Mouse (Mus musculus): Measurements from ENCODE around the gene Prr36. TPM values are rescaled to one million over a fixed set of nuclear protein-coding genes. Genes with fewer than 3 reads are reported as not detected.

Prr36 gene
- polyA plus RNA-seq, 2 experiments: 0.17 to 0.22 TPM

GRCm38 (mm10) chr8:4188605-4189004, 28.7 kb downstream of the Prr36 start:
- no peak for DNase-seq (ENCODE audit: low read depth in 3 of 3, low spot score in 3 of 3)
- H3K9ac ChIP-seq (replicated peaks): peak overlapping the region; percentile 44
- no peak for TF ChIP-seq CTCF (IDR thresholded peaks at IDR 0.05; ENCODE audit: low read depth)
- no peaks in the 10 kb centered on the region for H3K27me3 ChIP-seq (ENCODE audit: control insufficient read depth, insufficient read depth, low read length)
- peak; percentile 70; the same call in 1 of the 2 replicates for ATAC-seq (ENCODE audit: insufficient read depth)
- H3K4me1 ChIP-seq (replicated peaks; ENCODE audit: control insufficient read depth in 2 of 2, insufficient read depth in 2 of 2, low read length in 1 of 2): peaks cover 18 to 28% of the 10 kb centered on the region in 2 experiments
- H3K4me2 ChIP-seq (ENCODE audit: low read depth): peak overlapping the region; percentile 59
- no peak overlapping the region for H3K4me3 ChIP-seq (ENCODE audit: insufficient read depth in 1 of 2, low read depth in 2 of 2, low read length in 2 of 2)
- peak overlapping the region; percentile 62 for H3K27ac ChIP-seq
- peaks cover 3% of the 10 kb centered on the region for H3K36me3 ChIP-seq (replicated peaks; ENCODE audit: control insufficient read depth, insufficient read depth, low read depth)
- no peaks in the 10 kb centered on the region for H3K9me3 ChIP-seq (ENCODE audit: control insufficient read depth, low read length)

DNA sequence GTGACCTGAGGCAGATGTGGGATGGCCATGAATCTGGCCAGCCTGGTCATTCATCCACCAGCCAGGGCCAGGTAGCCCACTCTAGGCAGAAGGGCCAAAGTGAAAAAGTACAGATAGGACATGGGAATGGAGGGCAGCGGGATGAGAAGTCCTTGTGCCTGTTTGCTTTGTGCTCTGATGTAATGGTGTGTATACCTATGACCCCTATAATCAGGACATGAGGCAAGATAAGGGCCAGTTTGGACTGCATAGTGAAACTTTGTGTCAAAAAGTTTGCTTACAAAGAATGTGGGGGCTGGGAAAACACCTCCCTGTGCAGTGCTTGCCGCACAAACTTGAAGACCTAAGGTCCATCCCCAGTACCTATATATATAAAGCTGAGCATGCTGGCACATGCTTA, 31.1 kb downstream of the Prr36 start:
- ATAC-seq (ENCODE audit: insufficient read depth) (no peak), DNase-seq (ENCODE audit: low read depth in 3 of 3, low spot score in 3 of 3) (peak in 1 of 3 experiments; percentile 18)
- TF ChIP-seq EP300 (IDR thresholded peaks at IDR 0.05; ENCODE audit: low read depth) (no peak), CTCF (IDR thresholded peaks at IDR 0.05; ENCODE audit: low read depth) (no peak)
- Histone ChIP-seq H3K4me2 (ENCODE audit: low read depth) (no peak overlapping the region), H3K4me1 (replicated peaks; ENCODE audit: control insufficient read depth in 2 of 2, insufficient read depth in 2 of 2, low read length in 1 of 2) (peaks cover 18 to 23% of the 10 kb centered on the region in 2 experiments), H3K4me3 (ENCODE audit: insufficient read depth in 1 of 2, low read depth in 2 of 2, low read length in 2 of 2) (no peak overlapping the region), H3K27ac (no peak overlapping the region), H3K9ac (replicated peaks) (no peak overlapping the region), H3K9me3 (ENCODE audit: control insufficient read depth, low read length) (no peaks in the 10 kb centered on the region), H3K36me3 (replicated peaks; ENCODE audit: control insufficient read depth, insufficient read depth, low read depth) (peaks cover 3% of the 10 kb centered on the region), H3K27me3 (ENCODE audit: control insufficient read depth, insufficient read depth, low read length) (no peaks in the 10 kb centered on the region)
- WGBS (ENCODE audit: insufficient replicate concordance): 69% methylated on average over 2 of the region's 2 CpGs

- WGBS (ENCODE audit: insufficient replicate concordance): 71% methylated on average over 8 of the region's 8 CpGs
- TF ChIP-seq CTCF (IDR thresholded peaks at IDR 0.05; ENCODE audit: low read depth): no peak
- TF ChIP-seq EP300 (IDR thresholded peaks at IDR 0.05; ENCODE audit: low read depth): no peak
- no peak overlapping the region for H3K27ac ChIP-seq
- peaks cover 3% of the 10 kb centered on the region for H3K36me3 ChIP-seq (replicated peaks; ENCODE audit: control insufficient read depth, insufficient read depth, low read depth)
- H3K9ac ChIP-seq (replicated peaks): no peak overlapping the region
- no peaks in the 10 kb centered on the region for H3K9me3 ChIP-seq (ENCODE audit: control insufficient read depth, low read length)
- DNase-seq (ENCODE audit: low read depth in 3 of 3, low spot score in 3 of 3): no peak
- no peak for ATAC-seq (ENCODE audit: insufficient read depth)
- no peak overlapping the region for H3K4me3 ChIP-seq (ENCODE audit: insufficient read depth in 1 of 2, low read depth in 2 of 2, low read length in 2 of 2)
- peaks cover 4 to 11% of the 10 kb centered on the region in 2 experiments for H3K4me1 ChIP-seq (replicated peaks; ENCODE audit: control insufficient read depth in 2 of 2, insufficient read depth in 2 of 2, low read length in 1 of 2)
- no peaks in the 10 kb centered on the region for H3K27me3 ChIP-seq (ENCODE audit: control insufficient read depth, insufficient read depth, low read length)
- no peak overlapping the region for H3K4me2 ChIP-seq (ENCODE audit: low read depth)
These were observed 33.9 kb downstream of the Prr36 start for GRCm38 (mm10) chr8:4183409-4183808.

GRCm38 (mm10) chr8:4174018-4174417, 43.2 kb downstream of the Prr36 start:
- H3K9ac ChIP-seq (replicated peaks): no peak overlapping the region
- H3K4me1 ChIP-seq (replicated peaks; ENCODE audit: control insufficient read depth in 2 of 2, insufficient read depth in 2 of 2, low read length in 1 of 2): peaks cover 0 to 2% of the 10 kb centered on the region in 2 experiments; a peak in 2 of 4 replicates
- no peaks in the 10 kb centered on the region for H3K27me3 ChIP-seq (ENCODE audit: control insufficient read depth, insufficient read depth, low read length)
- WGBS (ENCODE audit: insufficient replicate concordance): 64% methylated on average over 2 of the region's 2 CpGs
- H3K4me3 ChIP-seq (ENCODE audit: insufficient read depth in 1 of 2, low read depth in 2 of 2, low read length in 2 of 2): no peak overlapping the region
- no peak overlapping the region for H3K4me2 ChIP-seq (ENCODE audit: low read depth)
- no peaks in the 10 kb centered on the region for H3K36me3 ChIP-seq (replicated peaks; ENCODE audit: control insufficient read depth, insufficient read depth, low read depth)
- H3K27ac ChIP-seq: no peak overlapping the region
- DNase-seq (ENCODE audit: low read depth in 3 of 3, low spot score in 3 of 3): no peak
- ATAC-seq (ENCODE audit: insufficient read depth): no peak
- no peaks in the 10 kb centered on the region for H3K9me3 ChIP-seq (ENCODE audit: control insufficient read depth, low read length)
- no peak for TF ChIP-seq CTCF (IDR thresholded peaks at IDR 0.05; ENCODE audit: low read depth)

GRCm38 (mm10) chr8:4172486-4172885, 44.8 kb downstream of the Prr36 start:
- 48% methylated on average over 3 of the region's 3 CpGs for WGBS (ENCODE audit: insufficient replicate concordance)
- H3K4me1 ChIP-seq (replicated peaks; ENCODE audit: control insufficient read depth in 2 of 2, insufficient read depth in 2 of 2, low read length in 1 of 2): peaks cover 2% of the 10 kb centered on the region in 2 experiments; a peak in 2 of 4 replicates
- H3K27ac ChIP-seq: no peak overlapping the region
- H3K4me2 ChIP-seq (ENCODE audit: low read depth): no peak overlapping the region
- no peak overlapping the region for H3K4me3 ChIP-seq (ENCODE audit: insufficient read depth in 1 of 2, low read depth in 2 of 2, low read length in 2 of 2)
- no peak overlapping the region for H3K9ac ChIP-seq (replicated peaks)
- TF ChIP-seq EP300 (IDR thresholded peaks at IDR 0.05; ENCODE audit: low read depth) (no peak), CTCF (IDR thresholded peaks at IDR 0.05; ENCODE audit: low read depth) (no peak)
- no peaks in the 10 kb centered on the region for H3K9me3 ChIP-seq (ENCODE audit: control insufficient read depth, low read length)
- no peaks in the 10 kb centered on the region for H3K36me3 ChIP-seq (replicated peaks; ENCODE audit: control insufficient read depth, insufficient read depth, low read depth)
- no peak for DNase-seq (ENCODE audit: low read depth in 3 of 3, low spot score in 3 of 3)
- no peaks in the 10 kb centered on the region for H3K27me3 ChIP-seq (ENCODE audit: control insufficient read depth, insufficient read depth, low read length)
- ATAC-seq (ENCODE audit: insufficient read depth): no peak

All from liver, embryonic 14.5 days (tissue).